Mouse (Mus musculus): ENCODE data around the gene Olfr582. TPM values are rescaled to one million over a fixed set of nuclear protein-coding genes. Genes with fewer than 3 reads are reported as not detected.

The Olfr582 gene
- not detected for polyA plus RNA-seq (2015; fragmentation: Illumina TruSeq; extraction: RNeasy Lipid Tissue Mini Kit (QIAGEN cat#74804); ENCODE audit: low read depth, low replicate concordance)

DNA sequence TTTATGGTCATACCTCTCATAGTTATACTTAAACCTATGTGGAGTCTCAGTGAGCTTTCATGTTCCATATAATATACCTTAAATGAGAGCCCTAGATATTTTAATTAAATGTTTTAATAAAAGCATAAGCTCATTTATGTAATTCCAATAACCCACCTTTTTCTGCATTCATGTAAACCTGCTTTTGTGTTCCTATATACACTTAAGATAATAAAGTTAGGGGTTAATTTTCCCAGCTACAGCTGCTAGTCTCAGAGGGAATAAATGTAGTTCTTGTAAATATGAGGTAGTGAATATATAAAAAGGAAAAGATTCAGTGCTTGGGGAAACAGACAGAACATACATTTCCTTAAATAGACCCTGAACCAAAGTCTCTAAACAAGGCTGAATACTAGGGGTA is at the start of gene Olfr582:
Gene Olfr582, plus strand, starts transcription at position 301 of the 400 bp plus-strand sequence.

GRCm38 (mm10) chr7:102989224-102989623 is 48.6 kb upstream of the Olfr582 start, which contains the start of gene Olfr578:
Gene Olfr578, minus strand, starts transcription at chr7:102989324.

GRCm38 (mm10) chr7:103051000-103051399 is 13.2 kb downstream of the Olfr582 start, which contains the start of gene Olfr583:
Gene Olfr583, plus strand, starts transcription at chr7:103051300.

DNA sequence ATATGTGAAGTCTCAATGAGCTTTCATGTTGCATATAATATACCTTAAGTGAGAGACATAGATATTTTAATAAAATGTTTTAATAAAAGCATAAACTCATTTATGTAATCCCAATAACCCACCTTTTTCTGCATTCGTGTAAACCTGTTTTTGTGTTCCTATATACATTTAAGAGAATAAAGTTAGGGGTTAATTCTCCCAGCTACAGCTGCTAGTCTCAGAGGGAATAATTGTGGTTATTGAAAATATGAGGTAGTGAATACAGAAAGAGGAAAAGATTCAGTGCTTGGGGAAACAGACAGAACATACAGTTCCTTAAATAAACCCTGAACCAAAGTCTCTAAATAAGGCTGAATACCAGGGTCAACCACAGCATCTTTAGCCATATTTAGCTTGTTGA is 43.8 kb downstream of the Olfr582 start, which contains the start of gene Olfr584:
Gene Olfr584, plus strand, starts transcription at position 301 of the 400 bp plus-strand sequence.

Other genes starting within 250 kb of the Olfr582 start
- not detected for gene Olfr564, start 234.5 kb upstream of the Olfr582 start, polyA plus RNA-seq (2015; fragmentation: Illumina TruSeq; extraction: RNeasy Lipid Tissue Mini Kit (QIAGEN cat#74804); ENCODE audit: low read depth, low replicate concordance)
- not detected for gene Olfr566, start 179.3 kb upstream of the Olfr582 start, polyA plus RNA-seq (2015; fragmentation: Illumina TruSeq; extraction: RNeasy Lipid Tissue Mini Kit (QIAGEN cat#74804); ENCODE audit: low read depth, low replicate concordance)
- not detected for gene Olfr568, start 160.9 kb upstream of the Olfr582 start, polyA plus RNA-seq (2015; fragmentation: Illumina TruSeq; extraction: RNeasy Lipid Tissue Mini Kit (QIAGEN cat#74804); ENCODE audit: low read depth, low replicate concordance)
- gene Olfr569, start 147.1 kb upstream of the Olfr582 start, polyA plus RNA-seq (2015; fragmentation: Illumina TruSeq; extraction: RNeasy Lipid Tissue Mini Kit (QIAGEN cat#74804); ENCODE audit: low read depth, low replicate concordance) = not detected
- not detected for gene Olfr570, start 143.4 kb upstream of the Olfr582 start, polyA plus RNA-seq (2015; fragmentation: Illumina TruSeq; extraction: RNeasy Lipid Tissue Mini Kit (QIAGEN cat#74804); ENCODE audit: low read depth, low replicate concordance)
- gene Olfr571, start 120.5 kb upstream of the Olfr582 start, polyA plus RNA-seq (2015; fragmentation: Illumina TruSeq; extraction: RNeasy Lipid Tissue Mini Kit (QIAGEN cat#74804); ENCODE audit: low read depth, low replicate concordance) = not detected
- gene Olfr572, start 113.6 kb upstream of the Olfr582 start, polyA plus RNA-seq (2015; fragmentation: Illumina TruSeq; extraction: RNeasy Lipid Tissue Mini Kit (QIAGEN cat#74804); ENCODE audit: low read depth, low replicate concordance) = not detected
- gene Olfr573-ps1, start 95.4 kb upstream of the Olfr582 start, polyA plus RNA-seq (2015; fragmentation: Illumina TruSeq; extraction: RNeasy Lipid Tissue Mini Kit (QIAGEN cat#74804); ENCODE audit: low read depth, low replicate concordance) = not detected
- not detected for gene Olfr574, start 89.6 kb upstream of the Olfr582 start, polyA plus RNA-seq (2015; fragmentation: Illumina TruSeq; extraction: RNeasy Lipid Tissue Mini Kit (QIAGEN cat#74804); ENCODE audit: low read depth, low replicate concordance)
- not detected for gene Olfr575, start 79.2 kb upstream of the Olfr582 start, polyA plus RNA-seq (2015; fragmentation: Illumina TruSeq; extraction: RNeasy Lipid Tissue Mini Kit (QIAGEN cat#74804); ENCODE audit: low read depth, low replicate concordance)
- not detected for gene Olfr576, start 75.4 kb upstream of the Olfr582 start, polyA plus RNA-seq (2015; fragmentation: Illumina TruSeq; extraction: RNeasy Lipid Tissue Mini Kit (QIAGEN cat#74804); ENCODE audit: low read depth, low replicate concordance)
- gene Olfr577, start 62.1 kb upstream of the Olfr582 start, polyA plus RNA-seq (2015; fragmentation: Illumina TruSeq; extraction: RNeasy Lipid Tissue Mini Kit (QIAGEN cat#74804); ENCODE audit: low read depth, low replicate concordance) = not detected
- not detected for gene Olfr578, start 48.7 kb upstream of the Olfr582 start, polyA plus RNA-seq (2015; fragmentation: Illumina TruSeq; extraction: RNeasy Lipid Tissue Mini Kit (QIAGEN cat#74804); ENCODE audit: low read depth, low replicate concordance)
- gene Olfr583, start 13.3 kb downstream of the Olfr582 start, polyA plus RNA-seq (2015; fragmentation: Illumina TruSeq; extraction: RNeasy Lipid Tissue Mini Kit (QIAGEN cat#74804); ENCODE audit: low read depth, low replicate concordance) = not detected
- not detected for gene Olfr584, start 43.9 kb downstream of the Olfr582 start, polyA plus RNA-seq (2015; fragmentation: Illumina TruSeq; extraction: RNeasy Lipid Tissue Mini Kit (QIAGEN cat#74804); ENCODE audit: low read depth, low replicate concordance)
- gene Olfr585, start 59.7 kb downstream of the Olfr582 start, polyA plus RNA-seq (2015; fragmentation: Illumina TruSeq; extraction: RNeasy Lipid Tissue Mini Kit (QIAGEN cat#74804); ENCODE audit: low read depth, low replicate concordance) = not detected
- gene Olfr586, start 87.6 kb downstream of the Olfr582 start, polyA plus RNA-seq (2015; fragmentation: Illumina TruSeq; extraction: RNeasy Lipid Tissue Mini Kit (QIAGEN cat#74804); ENCODE audit: low read depth, low replicate concordance) = not detected
- gene Olfr588-ps1, start 102.9 kb downstream of the Olfr582 start, polyA plus RNA-seq (2015; fragmentation: Illumina TruSeq; extraction: RNeasy Lipid Tissue Mini Kit (QIAGEN cat#74804); ENCODE audit: low read depth, low replicate concordance) = not detected
- gene Olfr589, start 118.3 kb downstream of the Olfr582 start, polyA plus RNA-seq (2015; fragmentation: Illumina TruSeq; extraction: RNeasy Lipid Tissue Mini Kit (QIAGEN cat#74804); ENCODE audit: low read depth, low replicate concordance) = not detected
- gene Olfr591, start 140.3 kb downstream of the Olfr582 start, polyA plus RNA-seq (2015; fragmentation: Illumina TruSeq; extraction: RNeasy Lipid Tissue Mini Kit (QIAGEN cat#74804); ENCODE audit: low read depth, low replicate concordance) = not detected
- not detected for gene Olfr592, start 146.8 kb downstream of the Olfr582 start, polyA plus RNA-seq (2015; fragmentation: Illumina TruSeq; extraction: RNeasy Lipid Tissue Mini Kit (QIAGEN cat#74804); ENCODE audit: low read depth, low replicate concordance)
- gene Olfr593, start 173.8 kb downstream of the Olfr582 start, polyA plus RNA-seq (2015; fragmentation: Illumina TruSeq; extraction: RNeasy Lipid Tissue Mini Kit (QIAGEN cat#74804); ENCODE audit: low read depth, low replicate concordance) = not detected
- not detected for gene Olfr594, start 179.0 kb downstream of the Olfr582 start, polyA plus RNA-seq (2015; fragmentation: Illumina TruSeq; extraction: RNeasy Lipid Tissue Mini Kit (QIAGEN cat#74804); ENCODE audit: low read depth, low replicate concordance)
- gene Usp17ld, start 214.5 kb downstream of the Olfr582 start, polyA plus RNA-seq (2015; fragmentation: Illumina TruSeq; extraction: RNeasy Lipid Tissue Mini Kit (QIAGEN cat#74804); ENCODE audit: low read depth, low replicate concordance) = not detected